Mouse (Mus musculus) hindbrain, embryonic 16.5 days (tissue): ENCODE measurements at regions not wholly inside any gene's neighbourhood (a gene's known extent, or its start where the extent isn't known, plus 50 kb on each side); places are given as distances from the start of the nearest gene placed in this dataset.

Source experiments
- ATAC-seq: fragments of 200-750 bp; cut with Nextera tagmentation; 2 replicates; pipeline ENCODE4 v1.8.0; 2017; ENCODE audit warnings: moderate TSS enrichment, moderate library complexity
- H3K27ac ChIP-seq: fragments of 300-500 bp; sonication (generic); 2 replicates; pipeline ENCODE4 v1.5.1; 2014; ENCODE audit warnings: low read depth, mild to moderate bottlenecking, control low read depth, low read length, moderate library complexity
- H3K27me3 ChIP-seq: fragments of 300-500 bp; sonication (generic); replicated peaks from 2 replicates; pipeline ENCODE4 v1.6.1; 2014; ENCODE audit warnings: low read length; ENCODE audit not compliant: control insufficient read depth, insufficient read depth
- H3K36me3 ChIP-seq: fragments of 300-500 bp; sonication (generic); 2 replicates; pipeline ENCODE4 v1.6.1; 2014; ENCODE audit warnings: mild to moderate bottlenecking, low read length, moderate library complexity, mixed read lengths; ENCODE audit not compliant: control insufficient read depth, insufficient read depth
- H3K4me1 ChIP-seq: fragments of 300-500 bp; sonication (generic); 2 replicates; pipeline ENCODE4 v1.6.1; 2014; ENCODE audit warnings: low read depth, low read length; ENCODE audit not compliant: control insufficient read depth, insufficient read depth
- H3K4me2 ChIP-seq: fragments of 300-500 bp; sonication (generic); 2 replicates; pipeline ENCODE4 v1.6.1; 2014; ENCODE audit warnings: mild to moderate bottlenecking, low read length, control low read depth, moderate library complexity
- H3K4me3 ChIP-seq: fragments of 300-500 bp; sonication (generic); 2 replicates; pipeline ENCODE4 v1.5.1; 2014; ENCODE audit warnings: mild to moderate bottlenecking, low read length, control low read depth, moderate library complexity
- H3K9ac ChIP-seq: fragments of 300-500 bp; sonication (generic); 2 replicates; pipeline ENCODE4 v1.6.1; 2014; ENCODE audit warnings: low read depth, mild to moderate bottlenecking, control low read depth, low read length, moderate library complexity
- H3K9me3 ChIP-seq: fragments of 300-500 bp; sonication (generic); 2 replicates; pipeline ENCODE4 v1.6.1; 2014; ENCODE audit warnings: mild to moderate bottlenecking, low read length, moderate library complexity; ENCODE audit not compliant: control insufficient read depth
- WGBS: fragments of 180-500 bp; shearing (Covaris S2); extraction: QIAGEN DNeasy Blood & Tissue Kit; methylation state at CpG from one replicate; pipeline ENCODE4 v1.1.7; 2014; 5-methylcytosine and 5-hydroxymethylcytosine counted together

- H3K27ac ChIP-seq, result no peak overlapping the region
- no peak overlapping the region for H3K4me3 ChIP-seq
- no peaks in the 10 kb centered on the region for H3K36me3 ChIP-seq
- no peaks in the 10 kb centered on the region for H3K27me3 ChIP-seq
- H3K9me3 ChIP-seq, result no peaks in the 10 kb centered on the region
- ATAC-seq, result no peak
- no peak overlapping the region for H3K4me2 ChIP-seq
- WGBS, result 89% methylated on average over 6 of the region's 6 CpGs
- no peak overlapping the region for H3K9ac ChIP-seq
- no peaks in the 10 kb centered on the region for H3K4me1 ChIP-seq
These were observed 83.5 kb upstream of the Cyp1b1 start for GRCm38 (mm10) chr17:79798361-79798760.

GRCm38 (mm10) chr17:79790166-79790565, 75.3 kb upstream of the Cyp1b1 start:
- ATAC-seq, result no peak
- no peak overlapping the region for H3K4me3 ChIP-seq
- no peak overlapping the region for H3K9ac ChIP-seq
- H3K9me3 ChIP-seq, result no peaks in the 10 kb centered on the region
- H3K36me3 ChIP-seq, result no peaks in the 10 kb centered on the region
- no peak overlapping the region for H3K4me2 ChIP-seq
- H3K4me1 ChIP-seq, result no peaks in the 10 kb centered on the region
- no peak overlapping the region for H3K27ac ChIP-seq
- H3K27me3 ChIP-seq, result no peaks in the 10 kb centered on the region
- WGBS, result 77% methylated on average over 7 of the region's 7 CpGs

- H3K27me3 ChIP-seq, result no peaks in the 10 kb centered on the region
- no peak overlapping the region for H3K9ac ChIP-seq
- H3K9me3 ChIP-seq, result no peaks in the 10 kb centered on the region
- WGBS, result 84% methylated on average over 2 of the region's 2 CpGs
- H3K36me3 ChIP-seq, result no peaks in the 10 kb centered on the region
- no peaks in the 10 kb centered on the region for H3K4me1 ChIP-seq
- no peak overlapping the region for H3K27ac ChIP-seq
- H3K4me2 ChIP-seq, result no peak overlapping the region
- H3K4me3 ChIP-seq, result no peak overlapping the region
- ATAC-seq, result no peak
These were observed 72.3 kb upstream of the Cyp1b1 start for GRCm38 (mm10) chr17:79787201-79787600.

GRCm38 (mm10) chr17:79786691-79787090, 71.8 kb upstream of the Cyp1b1 start:
- WGBS, result 77% methylated on average over 5 of the region's 5 CpGs
- no peaks in the 10 kb centered on the region for H3K27me3 ChIP-seq
- H3K9ac ChIP-seq, result no peak overlapping the region
- H3K36me3 ChIP-seq, result no peaks in the 10 kb centered on the region
- H3K9me3 ChIP-seq, result no peaks in the 10 kb centered on the region
- no peak overlapping the region for H3K4me3 ChIP-seq
- H3K4me2 ChIP-seq, result no peak overlapping the region
- no peak for ATAC-seq
- H3K27ac ChIP-seq, result no peak overlapping the region
- H3K4me1 ChIP-seq, result no peaks in the 10 kb centered on the region

GRCm38 (mm10) chr17:79786270-79786669, 71.4 kb upstream of the Cyp1b1 start:
- Histone ChIP-seq H3K4me1 (no peaks in the 10 kb centered on the region), H3K27ac (no peak overlapping the region), H3K4me3 (no peak overlapping the region), H3K9ac (no peak overlapping the region), H3K4me2 (no peak overlapping the region), H3K9me3 (no peaks in the 10 kb centered on the region), H3K36me3 (no peaks in the 10 kb centered on the region), H3K27me3 (no peaks in the 10 kb centered on the region)
- WGBS, result 96% methylated on average over 5 of the region's 5 CpGs
- no peak for ATAC-seq

- Histone ChIP-seq H3K4me2 (no peak overlapping the region), H3K27me3 (no peaks in the 10 kb centered on the region), H3K36me3 (no peaks in the 10 kb centered on the region), H3K4me3 (no peak overlapping the region), H3K9ac (no peak overlapping the region), H3K4me1 (no peaks in the 10 kb centered on the region), H3K27ac (no peak overlapping the region), H3K9me3 (0 out of 2 replicates have a peak, but pooled peaks cover 4% of the 10 kb centered on the region)
- no peak for ATAC-seq
- 81% methylated on average over 6 of the region's 6 CpGs for WGBS
These were observed 69.5 kb upstream of the Cyp1b1 start for GRCm38 (mm10) chr17:79784256-79784870.

GRCm38 (mm10) chr17:79781733-79782663, 67.1 kb upstream of the Cyp1b1 start:
- H3K36me3 ChIP-seq, result no peaks in the 10 kb centered on the region
- 88% methylated on average over 13 of the region's 13 CpGs for WGBS
- no peak overlapping the region for H3K4me2 ChIP-seq
- H3K9ac ChIP-seq, result no peak overlapping the region
- 0 out of 2 replicates have a peak, but pooled peaks cover 4% of the 10 kb centered on the region for H3K9me3 ChIP-seq
- H3K4me3 ChIP-seq, result no peak overlapping the region
- no peaks in the 10 kb centered on the region for H3K4me1 ChIP-seq
- no peaks in the 10 kb centered on the region for H3K27me3 ChIP-seq
- no peak for ATAC-seq
- H3K27ac ChIP-seq, result no peak overlapping the region

GRCm38 (mm10) chr17:79781262-79781661, 66.4 kb upstream of the Cyp1b1 start:
- Histone ChIP-seq H3K36me3 (no peaks in the 10 kb centered on the region), H3K4me2 (no peak overlapping the region), H3K9ac (no peak overlapping the region), H3K27ac (no peak overlapping the region), H3K9me3 (0 out of 2 replicates have a peak, but pooled peaks cover 4% of the 10 kb centered on the region), H3K4me1 (no peaks in the 10 kb centered on the region), H3K4me3 (no peak overlapping the region), H3K27me3 (no peaks in the 10 kb centered on the region)
- no peak for ATAC-seq
- WGBS, result 88% methylated on average over 2 of the region's 2 CpGs

- Histone ChIP-seq H3K36me3 (no peaks in the 10 kb centered on the region), H3K4me1 (no peaks in the 10 kb centered on the region), H3K4me2 (no peak overlapping the region), H3K4me3 (no peak overlapping the region), H3K27me3 (no peaks in the 10 kb centered on the region), H3K9me3 (0 out of 2 replicates have a peak, but pooled peaks cover 4% of the 10 kb centered on the region), H3K9ac (no peak overlapping the region), H3K27ac (no peak overlapping the region)
- 78% methylated on average over 8 of the region's 8 CpGs for WGBS
- ATAC-seq, result no peak
These were observed 63.1 kb upstream of the Cyp1b1 start for GRCm38 (mm10) chr17:79777874-79778395.
